Mouse (Mus musculus) heart, postnatal 0 days (tissue): ENCODE results near the gene Gprin3. TPM values are rescaled to one million over a fixed set of nuclear protein-coding genes. Genes with fewer than 3 reads are reported as not detected.

Source experiments
- ATAC-seq: fragments of 200-750 bp; cut with Nextera tagmentation; 2 replicates; pipeline ENCODE4 v1.8.0; 2017; ENCODE audit warnings: low read depth, moderate number of reproducible peaks, moderate library complexity; ENCODE audit not compliant: insufficient read depth
- DNase-seq: peaks from one replicate; pipeline ENCODE4 v3.0.0-alpha.2; 2016; ENCODE audit warnings: low spot score
- H3K27ac ChIP-seq: fragments of 300-500 bp; sonication (generic); 2 replicates; pipeline ENCODE4 v1.5.1; 2014; ENCODE audit warnings: low read depth, mild to moderate bottlenecking
- H3K27me3 ChIP-seq: fragments of 300-500 bp; sonication (generic); 2 replicates; pipeline ENCODE4 v1.6.1; 2014; ENCODE audit warnings: low read length, mixed read lengths; ENCODE audit not compliant: control insufficient read depth, insufficient read depth
- H3K36me3 ChIP-seq: fragments of 300-500 bp; sonication (generic); replicated peaks from 2 replicates; pipeline ENCODE4 v1.6.1; 2014; ENCODE audit warnings: low read length, mixed read lengths; ENCODE audit not compliant: control insufficient read depth, insufficient read depth
- H3K4me1 ChIP-seq: fragments of 300-500 bp; sonication (generic); 2 replicates; pipeline ENCODE4 v1.6.1; 2014; ENCODE audit warnings: antibody characterized with exemption; ENCODE audit not compliant: control insufficient read depth, insufficient read depth
- H3K4me2 ChIP-seq: fragments of 300-500 bp; sonication (generic); 2 replicates; pipeline ENCODE4 v1.6.1; 2014; ENCODE audit warnings: low read depth, mild to moderate bottlenecking, low read length, moderate library complexity
- H3K4me3 ChIP-seq: fragments of 300-500 bp; sonication (generic); 2 replicates; pipeline ENCODE4 v1.5.1; 2014; ENCODE audit warnings: low read depth, low read length
- H3K9ac ChIP-seq: fragments of 300-500 bp; sonication (generic); replicated peaks from 2 replicates; pipeline ENCODE4 v1.6.1; 2014; ENCODE audit warnings: low read depth, low read length, mixed read lengths
- H3K9me3 ChIP-seq: fragments of 300-500 bp; sonication (generic); replicated peaks from 2 replicates; pipeline ENCODE4 v1.6.1; 2016; ENCODE audit warnings: low read length; ENCODE audit not compliant: control insufficient read depth
- CTCF ChIP-seq: IDR thresholded peaks from 2 replicates; pipeline ENCODE4 v1.5.1; 2016; ENCODE audit warnings: antibody characterized with exemption, control low read depth, low read depth
- EP300 ChIP-seq: IDR thresholded peaks from 2 replicates; pipeline ENCODE4 v1.6.1; 2016; ENCODE audit warnings: antibody characterized with exemption, low read depth
- WGBS: fragments of 180-500 bp; shearing (Covaris S2); extraction: QIAGEN DNeasy Blood & Tissue Kit; methylation state at CpG from one replicate; pipeline ENCODE4 v1.1.7; 2014; 5-methylcytosine and 5-hydroxymethylcytosine counted together
- polyA plus RNA-seq: library from polyadenylated mRNA; unstranded; fragments of >200 nt; fragmentation: Nextera tagmentation; extraction: Ambion mirVana; gene quantifications from 2 replicates; pipeline ENCODE4 v1.2.1, GENCODE M21; 2015
- total RNA-seq: library from RNA; depleted of rRNA; stranded (reverse); fragments of >200 nt; gene quantifications from 2 replicates; pipeline ENCODE4 v1.2.3, GENCODE M21; 2014; ENCODE audit warnings: low replicate concordance; rRNA removed

Gprin3 gene
- total RNA-seq (2.0 and 2.9 TPM in 2 replicates), polyA plus RNA-seq (1.9 and 2.0 TPM in 2 replicates)

DNA sequence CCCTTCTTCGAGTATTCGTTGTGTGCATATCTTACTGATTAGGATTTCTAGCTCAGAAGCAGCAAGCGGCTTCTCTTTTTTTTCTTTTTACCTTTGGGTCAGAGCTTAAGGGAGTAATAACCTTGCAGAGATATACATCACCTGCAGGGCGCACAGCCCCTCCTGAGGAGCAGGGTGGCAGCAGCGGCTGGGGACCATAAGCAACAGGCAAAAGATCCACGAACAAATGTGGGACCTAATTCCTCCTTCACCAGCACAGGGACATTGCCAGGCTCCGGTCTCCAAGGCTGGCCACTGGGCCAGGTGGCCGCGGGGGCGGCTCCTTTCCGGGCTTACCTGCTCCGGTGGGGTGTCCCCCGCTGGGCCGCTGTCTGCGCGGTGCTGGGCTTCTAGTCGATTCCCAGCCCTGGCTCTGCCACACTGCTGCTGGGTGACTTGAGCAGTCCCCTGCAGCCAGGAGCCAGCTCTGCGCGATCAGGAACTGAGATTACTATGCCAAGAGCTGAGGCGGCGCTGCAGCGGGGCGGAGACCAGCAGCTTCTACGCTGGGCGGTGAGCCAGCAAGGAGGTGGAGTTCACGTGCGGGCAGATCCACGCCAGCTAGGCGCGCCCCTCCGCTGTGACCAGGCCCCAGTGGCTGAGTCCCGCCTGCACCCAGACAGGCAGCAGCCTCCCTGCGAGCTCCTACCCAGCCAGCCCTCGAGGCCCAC, at the start of gene Gprin3:
Gene Gprin3, minus strand, starts transcription at position 471 of the 710 bp plus-strand sequence.
- peak; percentile 82 for DNase-seq
- Histone ChIP-seq H3K9ac (peak within 1 kb of the TSS; percentile 47), H3K9me3 (no peaks in the 10 kb centered on the region), H3K4me1 (no peaks in the 10 kb centered on the region; the same call in 1 of the 2 replicates), H3K27me3 (no peaks in the 10 kb centered on the region), H3K4me3 (peak within 1 kb of the TSS; percentile 44), H3K36me3 (no peaks in the 10 kb centered on the region), H3K27ac (peak within 1 kb of the TSS; percentile 54), H3K4me2 (peak within 1 kb of the TSS; percentile 66)
- WGBS: 8% methylated on average over 29 of the region's 34 CpGs
- peak; percentile 91 for ATAC-seq
- TF ChIP-seq EP300 (no peak), CTCF (no peak)

DNA sequence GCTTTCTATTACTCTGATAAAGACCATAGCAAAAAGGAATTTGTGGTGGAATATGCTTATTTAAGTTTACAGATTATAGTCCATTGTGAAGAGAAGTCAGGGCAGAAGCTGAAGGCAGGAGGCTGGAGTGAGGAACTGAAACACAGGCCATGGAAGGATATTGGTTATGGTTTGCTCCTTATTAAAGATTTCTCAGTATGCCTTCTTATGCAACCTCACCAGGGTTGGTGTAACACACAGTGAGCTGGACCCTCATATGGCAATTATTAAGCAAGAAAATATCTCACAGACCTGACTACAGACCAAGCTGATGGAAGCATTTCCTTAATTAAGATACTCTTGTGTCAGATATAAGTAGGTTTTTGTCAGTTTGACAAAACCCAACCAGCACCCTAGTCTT, 32.8 kb upstream of the Gprin3 start:
- Histone ChIP-seq H3K4me3 (no peak overlapping the region), H3K4me2 (no peak overlapping the region), H3K36me3 (no peaks in the 10 kb centered on the region), H3K9ac (no peak overlapping the region), H3K9me3 (no peaks in the 10 kb centered on the region), H3K4me1 (no peaks in the 10 kb centered on the region), H3K27me3 (no peaks in the 10 kb centered on the region), H3K27ac (no peak overlapping the region)
- TF ChIP-seq CTCF: no peak
- no peak for TF ChIP-seq EP300
- DNase-seq (no peak), ATAC-seq (no peak)

DNA sequence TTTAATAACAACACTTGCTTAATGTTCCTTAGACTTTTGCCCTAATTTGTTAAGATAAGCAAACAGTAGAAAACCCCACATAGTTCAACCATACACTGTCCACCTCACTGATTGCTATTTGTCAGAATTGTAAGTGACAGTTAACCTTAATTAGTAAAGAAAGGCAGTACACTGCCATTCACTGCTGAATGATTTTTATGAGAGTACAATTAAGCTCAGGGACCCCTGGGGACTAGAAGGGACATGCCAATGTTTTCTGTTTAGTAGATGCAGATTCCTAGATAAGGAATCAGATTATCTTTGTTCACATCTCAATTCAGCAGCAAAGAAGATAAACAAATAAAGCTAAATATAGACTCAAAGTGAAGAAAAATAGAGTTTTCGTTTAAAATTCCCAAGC, 30.0 kb upstream of the Gprin3 start:
- DNase-seq (no peak), ATAC-seq (no peak)
- WGBS: 58% methylated on average over 1 of the region's 1 CpGs
- no peaks in the 10 kb centered on the region for H3K9me3 ChIP-seq
- H3K27me3 ChIP-seq: no peaks in the 10 kb centered on the region
- H3K4me3 ChIP-seq: no peak overlapping the region
- H3K9ac ChIP-seq: no peak overlapping the region
- no peak overlapping the region for H3K27ac ChIP-seq
- no peaks in the 10 kb centered on the region for H3K36me3 ChIP-seq
- TF ChIP-seq CTCF (no peak), EP300 (no peak)
- no peak overlapping the region for H3K4me2 ChIP-seq
- no peaks in the 10 kb centered on the region for H3K4me1 ChIP-seq

DNA sequence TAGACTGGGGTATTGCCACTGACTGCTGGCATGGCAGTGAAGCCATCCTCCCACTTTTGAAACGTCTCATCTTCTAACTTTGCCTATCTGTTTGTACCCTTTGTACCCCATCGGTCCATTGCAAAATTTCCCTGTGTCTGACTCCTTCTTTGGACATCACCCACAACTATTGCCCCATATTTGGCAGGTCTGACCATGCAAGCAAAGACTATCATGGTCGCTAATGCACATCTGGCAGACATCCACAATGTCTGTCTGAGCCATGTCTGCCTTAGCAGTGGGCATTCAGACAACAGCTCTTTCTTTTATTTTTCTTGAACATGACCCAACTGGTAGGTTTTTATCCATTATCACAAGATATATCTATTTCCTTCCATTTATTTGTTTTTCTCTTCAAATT, 25.3 kb upstream of the Gprin3 start:
- DNase-seq: no peak
- TF ChIP-seq CTCF (no peak), EP300 (no peak)
- Histone ChIP-seq H3K27ac (no peak overlapping the region), H3K4me3 (no peak overlapping the region), H3K36me3 (no peaks in the 10 kb centered on the region), H3K4me1 (no peaks in the 10 kb centered on the region), H3K9me3 (no peaks in the 10 kb centered on the region), H3K27me3 (no peaks in the 10 kb centered on the region), H3K9ac (no peak overlapping the region), H3K4me2 (no peak overlapping the region)
- no peak for ATAC-seq
- 65% methylated on average over 3 of the region's 3 CpGs for WGBS

DNA sequence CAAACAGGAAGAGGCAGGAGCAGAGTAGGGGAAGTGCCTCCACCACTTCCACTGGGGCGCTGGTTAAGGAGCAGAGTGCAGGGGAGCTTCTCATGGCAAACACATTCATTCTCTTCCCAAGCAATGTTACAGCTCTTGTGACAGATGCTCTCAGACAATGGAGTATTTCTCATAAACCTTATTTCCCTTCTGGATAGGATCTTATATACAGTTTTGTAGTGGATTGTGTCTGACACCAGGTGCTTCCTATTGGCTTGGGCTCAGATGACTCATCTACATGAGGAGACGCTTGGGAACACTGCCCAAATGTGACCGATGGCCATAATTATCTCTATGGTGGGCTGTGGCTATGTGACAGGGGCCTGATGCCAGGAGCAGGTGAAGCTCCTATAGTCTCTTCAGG, 19.0 kb upstream of the Gprin3 start:
- no peaks in the 10 kb centered on the region for H3K9me3 ChIP-seq
- no peaks in the 10 kb centered on the region for H3K36me3 ChIP-seq
- H3K4me2 ChIP-seq: no peak overlapping the region
- WGBS: 46% methylated on average over 3 of the region's 3 CpGs
- H3K27ac ChIP-seq: no peak overlapping the region
- TF ChIP-seq EP300: no peak; the same call in 1 of the 2 replicates
- no peak for TF ChIP-seq CTCF
- H3K4me3 ChIP-seq: no peak overlapping the region
- DNase-seq (no peak), ATAC-seq (no peak)
- no peaks in the 10 kb centered on the region for H3K4me1 ChIP-seq
- no peaks in the 10 kb centered on the region for H3K27me3 ChIP-seq
- H3K9ac ChIP-seq: no peak overlapping the region

DNA sequence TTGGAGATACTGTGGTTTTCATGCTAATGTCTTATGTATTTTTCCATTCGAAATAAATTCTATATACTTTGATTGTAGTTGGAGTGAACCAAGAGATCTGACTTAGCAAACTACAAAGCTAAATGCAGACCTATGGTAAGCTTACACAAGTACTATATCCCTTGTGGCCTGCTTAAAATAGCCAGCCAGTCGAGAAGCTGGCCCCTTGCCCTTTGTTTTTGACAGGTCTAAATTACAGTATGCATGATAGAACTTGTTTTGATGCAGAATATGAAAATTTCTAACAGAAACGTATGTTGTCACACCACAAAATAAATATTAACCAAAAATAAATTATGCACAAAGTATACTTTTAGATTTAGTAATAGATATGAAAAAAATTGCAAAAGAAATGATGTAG, 9.8 kb upstream of the Gprin3 start:
- TF ChIP-seq EP300 (no peak), CTCF (no peak)
- no peak overlapping the region for H3K27ac ChIP-seq
- no peak overlapping the region for H3K9ac ChIP-seq
- no peaks in the 10 kb centered on the region for H3K4me1 ChIP-seq
- H3K9me3 ChIP-seq: no peaks in the 10 kb centered on the region
- 31% methylated on average over 3 of the region's 3 CpGs for WGBS
- no peaks in the 10 kb centered on the region for H3K27me3 ChIP-seq
- no peak overlapping the region for H3K4me3 ChIP-seq
- no peak for ATAC-seq
- DNase-seq: no peak
- no peak overlapping the region for H3K4me2 ChIP-seq
- H3K36me3 ChIP-seq: no peaks in the 10 kb centered on the region
